Mouse (Mus musculus): ENCODE data around the gene Rsbn1l.

The Rsbn1l gene

GRCm38 (mm10) chr5:20897446-20898167, 58.6 kb downstream of the Rsbn1l start:
- no peak for DNase-seq

GRCm38 (mm10) chr5:20884036-20884620, 72.1 kb downstream of the Rsbn1l start:
- no peak for DNase-seq

- DNase-seq, result peak; percentile 96 to 99
Measured at GRCm38 (mm10) chr5:20881915-20882800, 74.0 kb downstream of the Rsbn1l start, which contains the start of the genes Phtf2 and Tmem60. TSS of gene Phtf2 (minus strand) at chr5:20882124. TSS of gene Tmem60 (plus strand) at chr5:20882191.

GRCm38 (mm10) chr5:20880797-20881775, 75.1 kb downstream of the Rsbn1l start:
- DNase-seq, result peak; percentile 60 to 64

- DNase-seq, result no peak
Measured at GRCm38 (mm10) chr5:20880386-20880785, 75.8 kb downstream of the Rsbn1l start.

- no peak for DNase-seq
Measured at GRCm38 (mm10) chr5:20876934-20877426, 79.2 kb downstream of the Rsbn1l start.

GRCm38 (mm10) chr5:20873146-20873545, 83.1 kb downstream of the Rsbn1l start:
- no peak for DNase-seq

- no peak for DNase-seq
Measured at GRCm38 (mm10) chr5:20865193-20865755, 90.9 kb downstream of the Rsbn1l start.

GRCm38 (mm10) chr5:20864216-20864969, 91.8 kb downstream of the Rsbn1l start:
- no peak for DNase-seq

GRCm38 (mm10) chr5:20861901-20862300, 94.3 kb downstream of the Rsbn1l start:
- DNase-seq, result no peak

- no peak for DNase-seq
Measured at GRCm38 (mm10) chr5:20860565-20860964, 95.6 kb downstream of the Rsbn1l start.

GRCm38 (mm10) chr5:20858404-20858803, 97.8 kb downstream of the Rsbn1l start:
- no peak for DNase-seq

- no peak for DNase-seq
Measured at GRCm38 (mm10) chr5:20855066-20855465, 101.1 kb downstream of the Rsbn1l start.

GRCm38 (mm10) chr5:20847010-20847409, 109.2 kb downstream of the Rsbn1l start:
- no peak for DNase-seq

- DNase-seq, result no peak
Measured at GRCm38 (mm10) chr5:20843816-20844215, 112.4 kb downstream of the Rsbn1l start.

GRCm38 (mm10) chr5:20843405-20843804, 112.8 kb downstream of the Rsbn1l start:
- no peak for DNase-seq
